23 mouse cellular contexts compared by ENCODE assay signal in genomic region chr2:104184296-104184695, GRCm38 (mm10).
DNase-seq lines count a peak whose midpoint lies in the region; ATAC-seq lines count a peak whose summit lies in the region.
"Had no signal": no experiment of that assay in that cellular context is flagged by ENCODE, and none has a peak within 500 bp of the region (broad histone marks: within the 10 kb centered on the region; RNA-seq: fewer than 3 reads in every experiment).

No protein-coding gene starts in this region.

- no peaks in the 10 kb centered on the region for H3K9me3 ChIP-seq in heart, embryonic 12.5 days (replicated peaks)
- H3K9me3 ChIP-seq: embryonic facial prominence, embryonic 13.5 days; embryonic facial prominence, embryonic 15.5 days; forebrain, embryonic 10.5 days; forebrain, embryonic 12.5 days had no signal

- no peak for DNase-seq in heart, postnatal 14 days
- DNase-seq in MEL-GATA-1-ER (ENCODE audit: extremely low read depth, low read depth): peak; percentile 86
- DNase-seq in kidney, postnatal 36 days: no peak
- no peak for DNase-seq in lung, postnatal 25 days (ENCODE audit: low spot score)
- DNase-seq: adrenal gland, adult 2 months; adrenal gland, postnatal 10 days; adrenal gland, postnatal 25 days; cerebellum, adult 11 months; cerebellum, adult 18-20 months; cerebellum, adult 8-10 months; cerebellum, adult 9-11 months; cerebellum, postnatal 14 days; cerebellum, postnatal 36 days; embryo, embryonic 11 days had no signal

- no peak overlapping the region for H3K4me2 ChIP-seq in heart, embryonic 12.5 days
- H3K4me2 ChIP-seq: embryonic facial prominence, embryonic 13.5 days; embryonic facial prominence, embryonic 15.5 days; forebrain, embryonic 12.5 days had no signal

- no peak overlapping the region for H3K27ac ChIP-seq in heart, embryonic 12.5 days (ENCODE audit: poor library complexity, severe bottlenecking)
- H3K27ac ChIP-seq: embryonic facial prominence, embryonic 13.5 days; embryonic facial prominence, embryonic 15.5 days; forebrain, embryonic 10.5 days; forebrain, embryonic 12.5 days had no signal

- intact Hi-C loops in heart, postnatal 14 days (cut with DNase I): no loop called here

- ATAC-seq in heart, embryonic 12.5 days (ENCODE audit: insufficient number of reproducible peaks, low FRiP score): 0 out of 2 replicates have a peak, but pooled peaks have one; percentile 36
- peak; percentile 27; the same call in 1 of the 2 replicates for ATAC-seq in megakaryocyte-erythroid progenitor cell, adult 5-6 weeks (replicated peaks; ENCODE audit: low FRiP score, low TSS enrichment, poor library complexity, severe bottlenecking)
- ATAC-seq: forebrain, embryonic 14.5 days; forebrain, embryonic 16.5 days had no signal

- no peak overlapping the region for H3K4me3 ChIP-seq in heart, embryonic 12.5 days
- H3K4me3 ChIP-seq: embryonic facial prominence, embryonic 13.5 days; embryonic facial prominence, embryonic 15.5 days; erythroblast, embryonic 14.5 days; forebrain, embryonic 10.5 days; forebrain, embryonic 12.5 days had no signal

- H3K36me3 ChIP-seq in heart, embryonic 12.5 days: no peaks in the 10 kb centered on the region
- H3K36me3 ChIP-seq: embryonic facial prominence, embryonic 13.5 days; embryonic facial prominence, embryonic 15.5 days; forebrain, embryonic 10.5 days; forebrain, embryonic 12.5 days had no signal

- no peaks in the 10 kb centered on the region for H3K27me3 ChIP-seq in heart, embryonic 12.5 days (replicated peaks)
- H3K27me3 ChIP-seq: embryonic facial prominence, embryonic 13.5 days; embryonic facial prominence, embryonic 15.5 days; forebrain, embryonic 12.5 days had no signal

- peaks cover 12% of the 10 kb centered on the region for H3K4me1 ChIP-seq in heart, embryonic 12.5 days (replicated peaks)
- H3K4me1 ChIP-seq: embryonic facial prominence, embryonic 13.5 days; embryonic facial prominence, embryonic 15.5 days; forebrain, embryonic 10.5 days; forebrain, embryonic 12.5 days had no signal

- WGBS in heart, embryonic 12.5 days: 13% methylated on average over 4 of the region's 4 CpGs

- no peak overlapping the region for H3K9ac ChIP-seq in heart, embryonic 12.5 days
- H3K9ac ChIP-seq: embryonic facial prominence, embryonic 13.5 days; embryonic facial prominence, embryonic 15.5 days; forebrain, embryonic 12.5 days had no signal
